Mouse (Mus musculus) embryonic fibroblast, embryonic 13.5 days (primary cell): ENCODE results near the gene Kcnip4.

Experiments used
- CTCF ChIP-seq: IDR thresholded peaks from 2 replicates; pipeline ENCODE4 v1.5.1; 2011; ENCODE audit warnings: mild to moderate bottlenecking, control low read depth, low read length, moderate library complexity, borderline replicate concordance; ENCODE audit not compliant: insufficient read depth
- POLR2A ChIP-seq: IDR thresholded peaks from 2 replicates; pipeline ENCODE4 v1.6.1; 2011; ENCODE audit warnings: low read depth, mild to moderate bottlenecking, control low read depth, low read length, moderate library complexity

- no peak for TF ChIP-seq CTCF
- no peak for TF ChIP-seq POLR2A
These were observed 660.3 kb downstream of the Kcnip4 start for GRCm38 (mm10) chr5:48864268-48864967.
